Mouse (Mus musculus) liver, embryonic 16.5 days (tissue): ENCODE results near the gene Wnt10a. TPM values are rescaled to one million over a fixed set of nuclear protein-coding genes. Genes with fewer than 3 reads are reported as not detected.

Source experiments
- ATAC-seq: fragments of 200-750 bp; cut with Nextera tagmentation; 2 replicates; pipeline ENCODE4 v1.8.0; 2017; ENCODE audit warnings: low read depth, mild to moderate bottlenecking, moderate number of reproducible peaks, moderate library complexity
- H3K27ac ChIP-seq: fragments of 300-500 bp; sonication (generic); 2 replicates; pipeline ENCODE4 v1.5.1; 2014; ENCODE audit warnings: mild to moderate bottlenecking, low read length
- H3K27me3 ChIP-seq: fragments of 300-500 bp; sonication (generic); 2 replicates; pipeline ENCODE4 v1.6.1; 2014; ENCODE audit warnings: low read depth, low read length, mixed read lengths; ENCODE audit not compliant: control insufficient read depth, insufficient read depth
- H3K36me3 ChIP-seq: fragments of 300-500 bp; sonication (generic); 2 replicates; pipeline ENCODE4 v1.6.1; 2014; ENCODE audit warnings: mild to moderate bottlenecking; ENCODE audit not compliant: control insufficient read depth, insufficient read depth
- H3K4me1 ChIP-seq: fragments of 300-500 bp; sonication (generic); 2 replicates; pipeline ENCODE4 v1.6.1; 2014; ENCODE audit warnings: low read depth, low read length, mixed read lengths; ENCODE audit not compliant: control insufficient read depth
- H3K4me2 ChIP-seq: fragments of 300-500 bp; sonication (generic); 2 replicates; pipeline ENCODE4 v1.6.1; 2014; ENCODE audit warnings: low read depth, low read length, mixed read lengths
- H3K4me3 ChIP-seq: fragments of 300-500 bp; sonication (generic); 2 replicates; pipeline ENCODE4 v1.5.1; 2014; ENCODE audit warnings: low read depth, mild to moderate bottlenecking, low read length
- H3K9ac ChIP-seq: fragments of 300-500 bp; sonication (generic); 2 replicates; pipeline ENCODE4 v1.6.1; 2014; ENCODE audit warnings: low read depth, low read length
- H3K9me3 ChIP-seq: fragments of 300-500 bp; sonication (generic); replicated peaks from 2 replicates; pipeline ENCODE4 v1.6.1; 2016; ENCODE audit warnings: low read length; ENCODE audit not compliant: control insufficient read depth
- WGBS: fragments of 180-500 bp; shearing (Covaris S2); extraction: QIAGEN DNeasy Blood & Tissue Kit; methylation state at CpG from one replicate; pipeline ENCODE4 v1.1.7; 2014; ENCODE audit not compliant: insufficient replicate concordance; 5-methylcytosine and 5-hydroxymethylcytosine counted together
- polyA plus RNA-seq: library from polyadenylated mRNA; unstranded; fragments of >200 nt; fragmentation: Nextera tagmentation; extraction: Ambion mirVana; gene quantifications from 2 replicates; pipeline ENCODE4 v1.2.1, GENCODE M21; 2015

The Wnt10a gene
- polyA plus RNA-seq, 1 experiment from 2014 or later = not detected

- Histone ChIP-seq H3K9me3 (no peaks in the 10 kb centered on the region), H3K4me2 (no peak overlapping the region), H3K9ac (no peak overlapping the region), H3K4me3 (no peak overlapping the region), H3K4me1 (no peaks in the 10 kb centered on the region; the same call in 1 of the 2 replicates), H3K36me3 (no peaks in the 10 kb centered on the region), H3K27me3 (no peaks in the 10 kb centered on the region), H3K27ac (no peak overlapping the region)
- no peak for ATAC-seq
- WGBS = 52% methylated on average over 5 of the region's 5 CpGs
Observed at GRCm38 (mm10) chr1:74754175-74754785, 37.0 kb upstream of the Wnt10a start.

- no peaks in the 10 kb centered on the region for H3K4me1 ChIP-seq
- ATAC-seq = no peak
- no peak overlapping the region for H3K27ac ChIP-seq
- H3K27me3 ChIP-seq = peaks cover 3% of the 10 kb centered on the region; the same call in 1 of the 2 replicates
- 24% methylated on average over 4 of the region's 4 CpGs for WGBS
- H3K4me3 ChIP-seq = no peak overlapping the region
- no peak overlapping the region for H3K9ac ChIP-seq
- H3K4me2 ChIP-seq = no peak overlapping the region
- no peaks in the 10 kb centered on the region for H3K9me3 ChIP-seq
- H3K36me3 ChIP-seq = no peaks in the 10 kb centered on the region
Observed at GRCm38 (mm10) chr1:74759773-74760172, 31.5 kb upstream of the Wnt10a start.

GRCm38 (mm10) chr1:74763081-74763480 lies 28.2 kb upstream of the Wnt10a start:
- no peaks in the 10 kb centered on the region for H3K4me1 ChIP-seq
- 2% methylated on average over 6 of the region's 6 CpGs for WGBS
- no peak overlapping the region for H3K4me2 ChIP-seq
- H3K9ac ChIP-seq = no peak overlapping the region
- H3K27ac ChIP-seq = no peak overlapping the region
- H3K27me3 ChIP-seq = peaks cover 6% of the 10 kb centered on the region; the same call in 1 of the 2 replicates
- no peak overlapping the region for H3K4me3 ChIP-seq
- no peaks in the 10 kb centered on the region for H3K36me3 ChIP-seq
- no peak for ATAC-seq
- no peaks in the 10 kb centered on the region for H3K9me3 ChIP-seq

DNA sequence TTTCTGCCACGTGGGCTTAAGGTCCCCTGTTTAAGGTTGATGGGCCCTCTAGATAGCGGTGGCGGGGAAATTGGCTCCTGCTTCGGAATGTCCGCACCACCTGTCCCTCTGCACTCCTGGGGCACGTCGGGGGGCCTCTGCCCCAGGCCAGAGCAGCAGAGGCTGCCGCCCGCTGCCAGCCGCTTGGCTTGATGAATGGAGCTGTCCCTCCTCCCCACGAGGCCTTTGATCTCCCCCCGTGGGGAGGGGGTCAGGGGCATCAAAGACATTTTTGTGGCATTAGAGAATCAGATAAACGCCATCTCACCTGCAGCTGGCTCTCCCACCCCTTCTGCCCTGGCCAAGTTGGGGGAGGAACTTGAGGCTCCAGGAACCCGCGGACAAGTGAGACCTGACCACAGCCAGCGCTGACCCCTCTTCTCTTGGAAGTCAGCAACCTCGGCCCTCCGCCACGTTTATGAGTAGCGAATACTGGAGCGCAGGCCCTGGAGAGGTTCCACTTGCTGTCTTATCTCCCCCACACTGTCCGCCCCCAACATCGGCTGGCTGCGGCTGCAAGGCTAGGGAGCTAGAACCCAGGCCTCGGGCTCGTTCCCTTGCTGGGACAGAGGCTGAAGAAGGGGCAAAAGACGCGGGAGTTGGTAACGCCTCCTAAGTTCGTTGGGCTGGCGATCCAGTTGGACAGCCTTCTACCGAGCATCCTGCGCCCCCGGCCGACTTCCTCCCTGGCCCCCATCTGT lies 20.4 kb upstream of the Wnt10a start:
- no peak overlapping the region for H3K9ac ChIP-seq
- H3K36me3 ChIP-seq = no peaks in the 10 kb centered on the region
- H3K9me3 ChIP-seq = no peaks in the 10 kb centered on the region
- peaks cover 73% of the 10 kb centered on the region for H3K27me3 ChIP-seq
- ATAC-seq = no peak
- H3K27ac ChIP-seq = no peak overlapping the region
- H3K4me3 ChIP-seq = no peak overlapping the region; the same call in 1 of the 2 replicates
- H3K4me1 ChIP-seq = no peaks in the 10 kb centered on the region
- peak overlapping the region; percentile 51 for H3K4me2 ChIP-seq
- WGBS = 3% methylated on average over 35 of the region's 35 CpGs

- Histone ChIP-seq H3K9ac (no peak overlapping the region), H3K4me1 (no peaks in the 10 kb centered on the region), H3K27me3 (peaks cover 73% of the 10 kb centered on the region)
Observed at GRCm38 (mm10) chr1:74771467-74771844, 19.9 kb upstream of the Wnt10a start.

GRCm38 (mm10) chr1:74771845-74771930 lies 19.6 kb upstream of the Wnt10a start, which contains the start of gene Wnt6:
Gene Wnt6, plus strand, starts transcription at chr1:74771892.
- no peak within 1 kb of the TSS for H3K9ac ChIP-seq
- H3K4me3 ChIP-seq = peak within 1 kb of the TSS; percentile 22
- H3K36me3 ChIP-seq = no peaks in the 10 kb centered on the region
- no CpG with 5 or more reads among the region's 8 CpGs for WGBS
- H3K9me3 ChIP-seq = no peaks in the 10 kb centered on the region
- ATAC-seq = no peak
- peaks cover 73% of the 10 kb centered on the region for H3K27me3 ChIP-seq
- H3K4me2 ChIP-seq = peak within 1 kb of the TSS; percentile 51
- no peak within 1 kb of the TSS for H3K27ac ChIP-seq
- H3K4me1 ChIP-seq = no peaks in the 10 kb centered on the region

More at GRCm38 (mm10) chr1:74771467-74771844, 19.9 kb upstream of the Wnt10a start:
- Histone ChIP-seq H3K4me2 (peak overlapping the region; percentile 51), H3K36me3 (no peaks in the 10 kb centered on the region), H3K27ac (no peak overlapping the region), H3K9me3 (no peaks in the 10 kb centered on the region), H3K4me3 (peak overlapping the region; percentile 22)
- WGBS = 0% methylated on average over 8 of the region's 26 CpGs
- no peak for ATAC-seq

GRCm38 (mm10) chr1:74771931-74772620 lies 19.2 kb upstream of the Wnt10a start:
- H3K36me3 ChIP-seq = no peaks in the 10 kb centered on the region
- no peaks in the 10 kb centered on the region for H3K9me3 ChIP-seq
- H3K27ac ChIP-seq = no peak overlapping the region
- H3K4me1 ChIP-seq = no peaks in the 10 kb centered on the region
- H3K9ac ChIP-seq = no peak overlapping the region
- 3% methylated on average over 41 of the region's 51 CpGs for WGBS
- peaks cover 73% of the 10 kb centered on the region for H3K27me3 ChIP-seq
- ATAC-seq = no peak
- H3K4me2 ChIP-seq = peak overlapping the region; percentile 51
- H3K4me3 ChIP-seq = peak overlapping the region; percentile 22

GRCm38 (mm10) chr1:74773136-74773535 lies 18.2 kb upstream of the Wnt10a start:
- H3K36me3 ChIP-seq = no peaks in the 10 kb centered on the region
- 0% methylated on average over 15 of the region's 15 CpGs for WGBS
- peaks cover 71% of the 10 kb centered on the region for H3K27me3 ChIP-seq
- H3K9me3 ChIP-seq = no peaks in the 10 kb centered on the region
- no peak overlapping the region for H3K27ac ChIP-seq
- H3K4me1 ChIP-seq = no peaks in the 10 kb centered on the region
- no peak overlapping the region for H3K4me3 ChIP-seq
- peak; percentile 88 for ATAC-seq
- 0 out of 2 replicates have a peak overlapping the region, but pooled peaks have one; percentile 9 for H3K4me2 ChIP-seq
- no peak overlapping the region for H3K9ac ChIP-seq

- Histone ChIP-seq H3K27me3 (peaks cover 67% of the 10 kb centered on the region), H3K4me3 (no peak overlapping the region), H3K9me3 (no peaks in the 10 kb centered on the region), H3K4me2 (no peak overlapping the region), H3K4me1 (no peaks in the 10 kb centered on the region), H3K27ac (no peak overlapping the region), H3K36me3 (no peaks in the 10 kb centered on the region), H3K9ac (no peak overlapping the region)
- ATAC-seq = no peak
- 19% methylated on average over 7 of the region's 7 CpGs for WGBS
Observed at GRCm38 (mm10) chr1:74774062-74774461, 17.3 kb upstream of the Wnt10a start.
